Mouse (Mus musculus) thymus, postnatal 0 days (tissue): ENCODE results near the gene Gal3st2c. TPM values are rescaled to one million over a fixed set of nuclear protein-coding genes. Genes with fewer than 3 reads are reported as not detected.
"Not testable (repeated sequence)": the region's sequence is repeated elsewhere in the genome, so short reads cannot be mapped to it uniquely, and the experiment has no call there.

ENCODE experiments used
- DNase-seq: peaks from one replicate; pipeline ENCODE4 v3.0.0-alpha.2; 2015; ENCODE audit warnings: low spot score
- polyA plus RNA-seq: library from polyadenylated mRNA; unstranded; fragments of >200 nt; fragmentation: Nextera tagmentation; extraction: Ambion mirVana; gene quantifications from 2 replicates; pipeline ENCODE4 v1.2.1, GENCODE M21; 2015

The Gal3st2c gene
- polyA plus RNA-seq, 1 experiment from 2014 or later: 0.03 TPM

DNA sequence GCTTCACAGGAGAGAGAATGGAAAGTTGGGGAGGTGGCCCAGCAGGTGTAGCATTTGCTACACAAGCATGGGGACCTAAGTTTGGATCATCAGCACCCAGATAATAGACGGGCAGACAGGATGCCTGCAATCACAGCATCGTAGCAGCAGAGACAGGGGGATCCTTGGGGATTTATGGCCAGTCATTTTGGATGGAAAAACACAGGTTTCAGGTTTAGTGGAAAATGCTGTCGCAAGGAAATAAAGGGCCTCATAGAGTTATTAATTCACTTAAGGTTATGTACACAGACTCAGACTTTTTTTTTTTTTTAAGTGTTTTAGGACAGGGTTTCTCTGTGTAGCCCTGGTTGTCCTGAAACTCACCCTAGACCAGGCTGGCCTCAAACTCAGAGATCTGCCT lies 55.2 kb downstream of the Gal3st2c start:
- no peak for DNase-seq

GRCm38 (mm10) chr1:94046544-94046943 lies 56.2 kb downstream of the Gal3st2c start:
- no peak for DNase-seq

DNA sequence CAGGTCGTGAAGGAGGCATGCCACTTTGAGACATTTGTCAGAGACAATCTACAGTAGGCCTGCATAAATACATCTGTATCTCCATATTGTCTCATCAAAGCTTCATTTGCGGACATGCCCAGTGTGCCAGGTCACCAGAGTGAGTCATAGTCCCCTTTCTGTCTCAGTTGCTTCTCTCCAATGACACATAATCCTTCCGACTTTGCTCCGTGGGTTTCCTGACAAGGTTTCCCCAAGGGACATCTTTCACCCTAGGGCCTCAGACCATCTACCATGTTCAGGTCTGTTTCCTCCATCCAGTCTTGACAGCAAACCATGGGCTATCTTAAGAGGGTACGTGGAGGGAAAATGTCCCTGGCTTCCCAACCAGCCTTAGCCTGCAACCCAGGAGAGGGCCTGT lies 60.8 kb downstream of the Gal3st2c start:
- no peak for DNase-seq

GRCm38 (mm10) chr1:94052373-94052772 lies 62.1 kb downstream of the Gal3st2c start, which contains the start of gene Pdcd1:
TSS of gene Pdcd1 (minus strand) at chr1:94052553.
- peak; percentile 62 for DNase-seq

DNA sequence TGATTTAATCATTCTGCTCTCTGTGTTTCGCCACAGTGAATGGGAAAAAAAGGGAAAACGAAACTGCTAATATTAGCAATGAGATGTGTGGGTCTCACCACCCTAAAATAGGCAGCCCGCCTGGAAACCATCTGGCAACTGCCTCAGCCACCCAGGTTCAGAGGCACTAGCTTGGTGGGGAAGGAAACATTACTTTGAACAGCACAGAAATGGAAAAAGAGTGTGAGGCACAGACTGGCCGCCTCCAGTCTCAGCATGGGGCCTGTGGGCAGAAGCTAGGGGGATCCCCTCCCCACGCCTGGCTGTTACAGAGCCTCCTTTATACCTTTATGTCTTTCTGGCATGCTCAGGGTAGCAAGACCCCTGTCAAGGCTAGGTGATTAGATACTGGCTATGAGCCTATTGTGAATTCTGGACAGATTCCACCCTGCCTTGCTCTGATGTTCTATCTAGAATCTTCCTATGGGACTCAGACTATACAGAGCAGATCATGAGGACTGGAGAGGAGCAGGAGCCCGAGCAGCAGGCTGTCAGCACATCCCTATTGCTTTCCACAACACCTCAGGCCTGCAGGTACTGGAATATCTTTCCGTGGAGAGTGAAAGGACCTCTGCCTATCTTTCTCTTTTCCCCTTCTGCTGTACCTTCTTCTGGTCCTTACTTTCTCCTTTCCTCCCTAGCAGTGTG lies 63.4 kb downstream of the Gal3st2c start:
- DNase-seq: peak; percentile 32

DNA sequence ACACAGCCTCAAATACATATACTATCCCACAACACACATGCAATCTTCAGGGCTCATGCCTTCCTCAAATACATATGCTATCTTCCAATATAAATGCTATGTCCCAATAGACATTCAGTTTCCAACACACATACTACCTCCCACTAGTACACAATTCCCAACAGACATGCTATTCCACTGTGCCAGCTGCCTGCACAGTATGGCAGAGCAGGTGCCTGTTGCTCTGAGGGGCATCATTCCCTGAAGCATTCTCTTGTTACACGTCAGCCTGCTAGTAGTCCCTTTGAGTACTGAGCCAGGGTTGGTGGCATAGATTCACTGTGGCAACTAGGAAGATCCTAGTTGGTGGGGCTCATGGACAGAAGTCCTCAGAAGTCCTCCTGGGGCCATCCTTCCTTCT lies 64.2 kb downstream of the Gal3st2c start:
- DNase-seq: no peak

DNA sequence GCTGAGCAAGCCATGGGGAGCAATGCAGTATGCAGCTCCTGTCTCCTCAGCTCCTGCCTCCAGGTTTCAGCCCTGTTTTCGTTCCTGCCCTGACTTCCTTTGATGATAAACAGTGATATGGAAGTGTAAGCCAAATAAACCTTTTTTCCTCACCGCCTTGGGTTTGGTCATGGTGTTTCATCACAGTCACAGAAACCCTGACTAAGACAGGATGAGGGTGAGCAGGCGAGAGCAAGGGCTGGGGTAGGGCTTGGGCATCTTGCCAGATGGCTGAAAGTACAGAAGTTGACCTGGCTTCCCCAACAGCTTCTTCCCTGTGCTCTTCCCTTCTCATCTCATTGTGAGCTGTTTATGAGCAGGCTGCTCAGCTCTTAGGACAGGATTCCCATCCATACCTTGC lies 65.7 kb downstream of the Gal3st2c start:
- no peak for DNase-seq

DNA sequence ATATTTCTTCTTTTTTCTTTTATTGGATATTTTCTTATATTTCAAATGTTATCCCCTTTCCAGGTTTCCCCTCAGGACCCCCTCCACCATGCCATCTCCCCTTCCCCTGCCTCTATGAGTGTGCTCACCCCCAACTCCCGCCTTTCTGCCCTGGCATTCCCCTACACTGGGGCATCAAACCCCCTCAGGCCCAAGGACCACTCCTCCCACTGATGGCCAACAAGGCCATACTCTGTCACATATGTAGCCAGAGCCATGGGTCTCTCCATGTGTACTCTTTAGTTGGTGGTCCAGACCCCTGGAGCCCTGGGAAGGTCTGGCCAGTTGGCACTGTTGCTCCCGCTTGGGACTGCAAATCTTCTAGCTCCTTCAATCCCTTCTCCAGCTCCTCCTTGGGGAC lies 67.1 kb downstream of the Gal3st2c start:
- no peak for DNase-seq

- not testable (repeated sequence) for DNase-seq
Measured at GRCm38 (mm10) chr1:94058281-94058680, 68.0 kb downstream of the Gal3st2c start.

Other genes with a start within 250 kb of the Gal3st2c start
- 72.8 and 76.0 TPM in 2 replicates for gene Atg4b, start 239.0 kb upstream of the Gal3st2c start, polyA plus RNA-seq
- gene Thap4, start 235.6 kb upstream of the Gal3st2c start, polyA plus RNA-seq: 30.6 and 31.6 TPM in 2 replicates
- gene Dtymk, start 188.6 kb upstream of the Gal3st2c start, polyA plus RNA-seq: 313 and 314 TPM in 2 replicates
- gene Ing5, start 186.5 kb upstream of the Gal3st2c start, polyA plus RNA-seq: 14.2 and 15.0 TPM in 2 replicates
- gene D2hgdh, start 165.6 kb upstream of the Gal3st2c start, polyA plus RNA-seq: 7.6 and 8.4 TPM in 2 replicates
- 0.46 and 0.57 TPM in 2 replicates for gene Gal3st2, start 129.2 kb upstream of the Gal3st2c start, polyA plus RNA-seq
- gene Gal3st2b, start 72.2 kb upstream of the Gal3st2c start, polyA plus RNA-seq: 0.20 and 0.24 TPM in 2 replicates
- not detected in 2 replicates for gene Neu4, start 29.9 kb downstream of the Gal3st2c start, polyA plus RNA-seq
- gene Pdcd1, start 62.0 kb downstream of the Gal3st2c start, polyA plus RNA-seq: 17.6 and 19.3 TPM in 2 replicates